Mouse (Mus musculus) CD4-positive helper T cell, adult 2 months (primary cell): ENCODE data around the gene Syne2.

Experiments used
- DNase-seq: peaks from one replicate; pipeline ENCODE4 v3.0.0-alpha.2; 2012; ENCODE audit warnings: low read depth, missing footprints, low spot score

The Syne2 gene

GRCm38 (mm10) chr12:76046561-76046960, 228.6 kb downstream of the Syne2 start:
- no peak for DNase-seq

DNA sequence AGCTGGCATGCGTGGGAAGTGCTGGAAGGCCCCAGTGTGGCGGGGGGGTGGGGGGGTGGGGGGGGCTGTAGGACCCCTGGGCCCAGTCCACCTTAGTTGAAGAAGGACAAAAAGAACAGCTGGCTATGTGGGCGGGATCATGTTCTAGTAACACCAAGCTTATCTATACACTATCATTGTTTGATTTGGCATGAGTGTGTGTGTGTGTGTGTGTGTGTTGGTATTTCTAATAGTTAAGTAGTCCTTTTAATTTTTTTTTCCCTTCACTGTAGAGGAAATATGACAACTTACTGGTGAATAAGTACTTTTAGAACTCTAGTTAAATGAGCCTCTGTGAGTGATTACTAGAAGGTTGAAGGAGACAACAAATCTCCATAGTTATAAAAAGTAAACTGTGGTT, 230.0 kb downstream of the Syne2 start:
- no peak for DNase-seq

GRCm38 (mm10) chr12:76048672-76049071, 230.7 kb downstream of the Syne2 start:
- no peak for DNase-seq

GRCm38 (mm10) chr12:76049343-76049742, 231.4 kb downstream of the Syne2 start:
- no peak for DNase-seq

- no peak for DNase-seq
Observed at GRCm38 (mm10) chr12:76051879-76052278, 233.9 kb downstream of the Syne2 start.

DNA sequence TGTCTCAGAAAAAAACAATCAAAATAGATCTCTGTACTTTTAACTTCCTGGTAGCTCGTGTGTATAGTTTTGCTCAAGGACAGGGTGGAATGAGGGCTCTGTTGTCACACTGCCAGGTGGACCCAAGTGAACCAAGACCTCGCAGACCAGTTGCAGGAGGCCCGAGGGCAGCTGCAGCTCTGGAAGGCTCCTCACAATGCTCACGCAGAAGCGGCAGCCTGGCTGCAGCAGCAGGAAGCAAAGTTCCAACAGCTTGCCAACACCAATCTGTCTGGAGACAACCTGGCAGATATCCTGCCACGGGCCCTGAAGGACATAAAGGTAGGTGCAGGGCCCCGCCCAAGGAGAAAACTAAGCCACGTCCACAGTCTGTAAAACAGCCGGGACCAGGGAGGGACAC, 236.7 kb downstream of the Syne2 start:
- no peak for DNase-seq

- no peak for DNase-seq
Observed at GRCm38 (mm10) chr12:76063001-76063400, 245.1 kb downstream of the Syne2 start.

DNA sequence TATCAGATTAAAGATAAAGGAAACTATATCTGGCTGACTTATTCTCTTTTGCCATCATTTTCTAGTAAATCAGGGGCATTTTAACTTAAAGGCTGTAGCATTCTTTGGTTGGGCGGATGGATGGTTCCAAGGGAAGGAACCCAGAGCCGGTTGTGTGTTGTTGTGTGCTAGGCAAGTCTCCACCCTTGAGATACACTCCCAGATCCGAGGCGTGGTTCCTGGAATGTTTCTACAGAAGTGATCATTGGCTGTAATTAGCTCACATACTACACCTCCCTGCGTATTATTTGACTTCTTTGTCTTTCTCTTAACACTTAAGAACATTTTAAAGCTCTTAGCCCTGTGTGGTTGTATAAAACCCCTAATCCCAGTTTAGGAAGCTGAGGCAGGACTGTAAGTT, 252.5 kb downstream of the Syne2 start:
- no peak for DNase-seq

- no peak for DNase-seq
Observed at GRCm38 (mm10) chr12:76071935-76072849, 254.3 kb downstream of the Syne2 start.

- DNase-seq, result no peak
Observed at GRCm38 (mm10) chr12:76073066-76073826, 255.3 kb downstream of the Syne2 start.

- no peak for DNase-seq
Observed at GRCm38 (mm10) chr12:76073981-76074380, 256.0 kb downstream of the Syne2 start.

- DNase-seq, result no peak
Observed at GRCm38 (mm10) chr12:76080876-76081556, 263.1 kb downstream of the Syne2 start.

DNA sequence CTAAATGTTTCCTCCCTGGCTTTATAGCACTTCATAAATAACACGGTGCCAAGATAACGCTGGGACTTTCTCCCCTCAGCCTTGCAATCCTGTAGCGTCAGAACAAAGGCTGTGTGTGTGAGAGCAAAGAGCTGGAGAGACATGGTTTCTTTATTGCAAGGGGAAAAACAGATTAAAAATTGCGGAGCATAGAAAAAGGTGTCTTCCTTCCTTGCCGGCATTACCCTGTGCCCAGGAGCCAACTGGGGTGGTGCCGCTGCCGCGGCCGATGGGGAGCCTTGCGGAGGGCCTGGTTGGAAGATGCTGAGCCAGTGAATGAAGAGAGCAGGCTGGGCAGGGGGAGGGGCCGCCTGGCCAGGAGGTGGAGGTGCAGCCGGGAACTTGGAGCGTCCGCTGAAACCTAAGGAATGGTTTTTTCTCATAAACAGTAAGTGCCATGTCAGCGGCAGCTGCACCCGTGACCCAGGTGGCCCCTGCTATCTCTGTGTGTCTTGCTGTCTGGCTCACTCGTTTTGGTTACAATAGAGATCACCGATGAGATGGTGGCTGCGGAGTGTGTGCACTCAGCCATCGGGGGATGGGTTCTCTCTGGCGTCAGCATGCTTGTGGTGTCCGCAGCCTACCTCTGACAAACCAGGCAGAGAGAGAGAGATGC, 263.8 kb downstream of the Syne2 start:
- DNase-seq, result no peak

- peak; percentile 34 for DNase-seq
Observed at GRCm38 (mm10) chr12:76085066-76085465, 267.1 kb downstream of the Syne2 start.

DNA sequence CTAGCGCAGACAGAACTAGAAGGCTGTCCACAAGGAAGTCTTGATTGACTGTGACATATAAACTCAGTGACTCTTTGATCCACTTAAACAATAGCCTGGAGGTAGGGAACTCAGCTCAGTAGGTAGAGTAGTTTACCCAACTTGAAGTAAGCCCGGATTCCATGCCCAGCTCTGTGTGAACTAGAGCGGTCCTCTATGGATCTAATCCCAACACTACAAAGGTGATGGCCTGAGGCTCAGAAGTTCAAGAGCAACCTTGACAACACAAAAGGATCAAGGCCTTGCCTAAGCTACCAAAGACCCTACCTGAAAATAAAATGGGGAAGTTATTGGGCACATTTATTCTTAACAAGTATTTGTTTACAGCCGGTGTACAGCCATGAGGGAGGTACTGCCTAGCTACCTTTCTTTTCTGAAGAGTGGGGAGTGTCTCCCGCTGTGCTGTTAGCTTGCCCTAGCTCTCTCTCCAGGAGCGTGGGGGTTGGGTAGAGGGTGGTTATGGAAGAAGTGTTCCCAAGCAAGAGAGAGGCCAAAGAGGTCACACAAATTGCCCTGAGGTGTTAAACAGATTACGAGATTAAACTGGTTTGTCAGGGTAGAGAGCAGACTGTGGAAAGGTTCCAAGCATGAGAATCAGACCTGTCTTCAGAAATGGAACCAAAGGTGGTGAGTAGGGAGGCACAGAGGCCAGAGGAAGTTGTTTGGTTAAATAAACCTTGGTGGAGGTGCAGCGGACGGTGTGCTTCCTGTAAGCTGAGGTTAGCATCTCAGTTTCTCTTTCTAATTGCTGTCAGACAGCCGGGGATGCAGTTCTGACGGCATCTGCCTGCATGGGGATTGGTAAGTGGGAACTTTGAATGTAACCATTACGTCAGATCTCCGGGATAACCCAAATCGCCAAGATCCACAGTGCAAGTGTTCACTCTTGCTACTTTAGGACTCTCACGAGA, 268.3 kb downstream of the Syne2 start:
- DNase-seq, result peak; percentile 89

DNA sequence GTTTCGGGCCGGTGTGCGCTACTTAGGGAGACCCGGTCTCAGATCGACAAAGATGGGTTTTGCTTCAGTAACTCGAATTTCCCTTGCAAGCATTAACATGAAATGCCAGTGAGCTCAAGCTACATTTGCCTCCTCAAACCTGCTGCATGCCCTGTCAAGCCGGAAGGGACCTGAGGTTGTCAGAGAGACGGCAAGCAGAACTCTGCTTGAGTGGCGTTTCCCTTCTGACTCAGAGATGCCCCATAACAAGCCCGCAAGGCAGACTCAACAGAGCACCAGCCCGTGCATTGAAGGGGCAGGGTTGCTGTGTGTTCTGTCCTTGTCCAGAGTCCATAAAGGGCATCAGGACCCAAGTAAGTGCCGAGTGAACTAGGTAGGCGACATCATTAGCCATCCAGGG, 269.1 kb downstream of the Syne2 start:
- peak; percentile 80 for DNase-seq

GRCm38 (mm10) chr12:76092789-76093466, 275.0 kb downstream of the Syne2 start:
- DNase-seq, result no peak

- peak; percentile 14 for DNase-seq
Observed at GRCm38 (mm10) chr12:76093613-76094588, 276.0 kb downstream of the Syne2 start.
